Mouse (Mus musculus) kidney, adult 9 months (tissue): ENCODE data around the gene Gm11034.

ENCODE experiments used
- DNase-seq: peaks from one replicate; pipeline ENCODE4 v3.0.0; 2022

The Gm11034 gene

GRCm38 (mm10) chr8:72210710-72211109 is 2.7 kb downstream of the Gm11034 start:
- DNase-seq: no peak

- peak; percentile 15 for DNase-seq
These were observed 3.2 kb downstream of the Gm11034 start for GRCm38 (mm10) chr8:72210222-72210621.

- DNase-seq: no peak
These were observed 4.9 kb downstream of the Gm11034 start for GRCm38 (mm10) chr8:72208582-72208981.

- no peak for DNase-seq
These were observed 15.4 kb downstream of the Gm11034 start for GRCm38 (mm10) chr8:72197997-72198396.

GRCm38 (mm10) chr8:72192065-72192464 is 21.4 kb downstream of the Gm11034 start:
- DNase-seq: no peak

GRCm38 (mm10) chr8:72190215-72190539 is 23.3 kb downstream of the Gm11034 start:
- no peak for DNase-seq

- no peak for DNase-seq
These were observed 23.8 kb downstream of the Gm11034 start, which contains the start of gene Hsh2d for GRCm38 (mm10) chr8:72189417-72190214. Gene Hsh2d, plus strand, starts transcription at chr8:72189638.

- DNase-seq: no peak
These were observed 25.6 kb downstream of the Gm11034 start for GRCm38 (mm10) chr8:72187793-72188331.

- DNase-seq: no peak
These were observed 29.8 kb downstream of the Gm11034 start for GRCm38 (mm10) chr8:72183554-72184202.

GRCm38 (mm10) chr8:72177346-72177925 is 36.0 kb downstream of the Gm11034 start:
- peak; percentile 69 for DNase-seq

GRCm38 (mm10) chr8:72169681-72170249 is 43.7 kb downstream of the Gm11034 start:
- DNase-seq: peak; percentile 86

GRCm38 (mm10) chr8:72169098-72169668 is 44.3 kb downstream of the Gm11034 start:
- no peak for DNase-seq
